Mouse (Mus musculus): Measurements from ENCODE around the gene Spint5. TPM values are rescaled to one million over a fixed set of nuclear protein-coding genes. Genes with fewer than 3 reads are reported as not detected.

The Spint5 gene
- polyA plus RNA-seq, 1 experiment from 2014 or later, result not detected

- ATAC-seq (ENCODE audit: low read depth), result no peak
- no peaks in the 10 kb centered on the region for H3K4me1 ChIP-seq (ENCODE audit: control insufficient read depth, insufficient read depth, low read length)
- no peak overlapping the region for H3K9ac ChIP-seq (replicated peaks; ENCODE audit: low read depth, low read length)
- no peaks in the 10 kb centered on the region for H3K9me3 ChIP-seq (ENCODE audit: control insufficient read depth, low read length)
- H3K27ac ChIP-seq (ENCODE audit: low read depth, low read length), result no peak overlapping the region
- H3K4me2 ChIP-seq (ENCODE audit: low read depth, low read length), result no peak overlapping the region
- H3K4me3 ChIP-seq (ENCODE audit: low read depth, low read length), result no peak overlapping the region
- H3K27me3 ChIP-seq (ENCODE audit: control insufficient read depth, insufficient read depth, low read length), result no peaks in the 10 kb centered on the region
- H3K36me3 ChIP-seq (ENCODE audit: control insufficient read depth, insufficient read depth, low read length), result peaks cover 49% of the 10 kb centered on the region
- 99% methylated on average over 4 of the region's 4 CpGs for WGBS
Observed at GRCm38 (mm10) chr2:164761971-164762370, 46.9 kb downstream of the Spint5 start.

DNA sequence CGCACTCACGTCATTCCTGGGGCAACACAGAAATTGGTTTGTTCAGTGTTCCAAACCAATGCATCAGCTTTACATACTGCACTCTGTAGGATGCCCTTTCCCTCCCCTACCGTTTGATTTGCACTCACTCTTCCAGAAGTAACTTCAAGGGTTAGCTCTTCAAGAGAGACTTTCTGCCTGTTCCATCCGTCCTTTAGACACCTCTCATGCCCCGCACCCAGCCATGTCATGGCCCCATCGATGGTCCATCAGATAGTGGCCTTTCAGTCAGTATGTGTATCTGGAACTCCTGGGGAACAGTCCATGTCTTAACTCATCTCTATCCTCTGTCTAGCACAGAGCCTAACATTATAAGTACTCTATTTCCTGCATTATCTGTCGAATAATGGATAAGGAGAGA lies 47.5 kb downstream of the Spint5 start:
- no peak for ATAC-seq (ENCODE audit: low read depth)
- no peak overlapping the region for H3K4me2 ChIP-seq (ENCODE audit: low read depth, low read length)
- H3K36me3 ChIP-seq (ENCODE audit: control insufficient read depth, insufficient read depth, low read length), result peaks cover 51% of the 10 kb centered on the region
- H3K27me3 ChIP-seq (ENCODE audit: control insufficient read depth, insufficient read depth, low read length), result no peaks in the 10 kb centered on the region
- H3K4me3 ChIP-seq (ENCODE audit: low read depth, low read length), result no peak overlapping the region
- no peaks in the 10 kb centered on the region for H3K9me3 ChIP-seq (ENCODE audit: control insufficient read depth, low read length)
- H3K27ac ChIP-seq (ENCODE audit: low read depth, low read length), result no peak overlapping the region
- H3K4me1 ChIP-seq (ENCODE audit: control insufficient read depth, insufficient read depth, low read length), result no peaks in the 10 kb centered on the region
- H3K9ac ChIP-seq (replicated peaks; ENCODE audit: low read depth, low read length), result no peak overlapping the region
- 90% methylated on average over 7 of the region's 7 CpGs for WGBS

- no peak for ATAC-seq (ENCODE audit: low read depth)
- no peaks in the 10 kb centered on the region for H3K9me3 ChIP-seq (ENCODE audit: control insufficient read depth, low read length)
- WGBS, result 88% methylated on average over 3 of the region's 3 CpGs
Observed at GRCm38 (mm10) chr2:164765841-164766240, 50.7 kb downstream of the Spint5 start.

More at GRCm38 (mm10) chr2:164765841-164766240, 50.7 kb downstream of the Spint5 start:
- Histone ChIP-seq H3K27me3 (ENCODE audit: control insufficient read depth, insufficient read depth, low read length) (no peaks in the 10 kb centered on the region), H3K4me3 (ENCODE audit: low read depth, low read length) (no peak overlapping the region), H3K4me1 (ENCODE audit: control insufficient read depth, insufficient read depth, low read length) (peaks cover 10% of the 10 kb centered on the region), H3K9ac (replicated peaks; ENCODE audit: low read depth, low read length) (no peak overlapping the region), H3K4me2 (ENCODE audit: low read depth, low read length) (no peak overlapping the region), H3K36me3 (ENCODE audit: control insufficient read depth, insufficient read depth, low read length) (peaks cover 41% of the 10 kb centered on the region), H3K27ac (ENCODE audit: low read depth, low read length) (no peak overlapping the region)

Other genes starting within 250 kb of the Spint5 start
- gene Trp53tg5, start 241.6 kb upstream of the Spint5 start, polyA plus RNA-seq (2014; fragmentation: Nextera tagmentation; extraction: Ambion mirVana), result not detected in 2 replicates
- 13.7 and 15.6 TPM in 2 replicates for gene Dbndd2, start 229.2 kb upstream of the Spint5 start, polyA plus RNA-seq (2014; fragmentation: Nextera tagmentation; extraction: Ambion mirVana)
- 96.6 and 118 TPM in 2 replicates for gene Pigt, start 217.8 kb upstream of the Spint5 start, polyA plus RNA-seq (2014; fragmentation: Nextera tagmentation; extraction: Ambion mirVana)
- 0.76 and 1.4 TPM in 2 replicates for gene Wfdc2, start 152.9 kb upstream of the Spint5 start, polyA plus RNA-seq (2014; fragmentation: Nextera tagmentation; extraction: Ambion mirVana)
- not detected in 2 replicates for gene Spint3, start 141.8 kb upstream of the Spint5 start, polyA plus RNA-seq (2014; fragmentation: Nextera tagmentation; extraction: Ambion mirVana)
- not detected in 2 replicates for gene Wfdc6a, start 129.9 kb upstream of the Spint5 start, polyA plus RNA-seq (2014; fragmentation: Nextera tagmentation; extraction: Ambion mirVana)
- gene Eppin, start 121.7 kb upstream of the Spint5 start, polyA plus RNA-seq (2014; fragmentation: Nextera tagmentation; extraction: Ambion mirVana), result not detected in 2 replicates
- not detected in 2 replicates for gene Wfdc6b, start 101.8 kb upstream of the Spint5 start, polyA plus RNA-seq (2014; fragmentation: Nextera tagmentation; extraction: Ambion mirVana)
- gene Wfdc8, start 101.7 kb upstream of the Spint5 start, polyA plus RNA-seq (2014; fragmentation: Nextera tagmentation; extraction: Ambion mirVana), result not detected in 2 replicates
- not detected in 2 replicates for gene Wfdc16, start 76.5 kb upstream of the Spint5 start, polyA plus RNA-seq (2014; fragmentation: Nextera tagmentation; extraction: Ambion mirVana)
- gene Wfdc10, start 59.3 kb upstream of the Spint5 start, polyA plus RNA-seq (2014; fragmentation: Nextera tagmentation; extraction: Ambion mirVana), result not detected in 2 replicates
- not detected in 2 replicates for gene Wfdc9, start 58.7 kb upstream of the Spint5 start, polyA plus RNA-seq (2014; fragmentation: Nextera tagmentation; extraction: Ambion mirVana)
- not detected in 2 replicates for gene Wfdc11, start 41.2 kb upstream of the Spint5 start, polyA plus RNA-seq (2014; fragmentation: Nextera tagmentation; extraction: Ambion mirVana)
- not detected in 2 replicates for gene Wfdc13, start 30.2 kb upstream of the Spint5 start, polyA plus RNA-seq (2014; fragmentation: Nextera tagmentation; extraction: Ambion mirVana)
- gene Spint4, start 16.8 kb upstream of the Spint5 start, polyA plus RNA-seq (2014; fragmentation: Nextera tagmentation; extraction: Ambion mirVana), result not detected in 2 replicates
- 0.77 and 1.2 TPM in 2 replicates for gene Wfdc3, start 30.6 kb downstream of the Spint5 start, polyA plus RNA-seq (2014; fragmentation: Nextera tagmentation; extraction: Ambion mirVana)
- 49.0 and 56.0 TPM in 2 replicates for gene Dnttip1, start 30.7 kb downstream of the Spint5 start, polyA plus RNA-seq (2014; fragmentation: Nextera tagmentation; extraction: Ambion mirVana)
- gene Ube2c, start 54.6 kb downstream of the Spint5 start, polyA plus RNA-seq (2014; fragmentation: Nextera tagmentation; extraction: Ambion mirVana), result 30.6 and 38.9 TPM in 2 replicates
- gene Tnnc2, start 64.7 kb downstream of the Spint5 start, polyA plus RNA-seq (2014; fragmentation: Nextera tagmentation; extraction: Ambion mirVana), result 1.9 and 6.4 TPM in 2 replicates
- 31.6 and 41.1 TPM in 2 replicates for gene Snx21, start 70.5 kb downstream of the Spint5 start, polyA plus RNA-seq (2014; fragmentation: Nextera tagmentation; extraction: Ambion mirVana)
- 21.0 and 24.2 TPM in 2 replicates for gene Acot8, start 89.6 kb downstream of the Spint5 start, polyA plus RNA-seq (2014; fragmentation: Nextera tagmentation; extraction: Ambion mirVana)
- 16.9 and 19.0 TPM in 2 replicates for gene Zswim3, start 89.8 kb downstream of the Spint5 start, polyA plus RNA-seq (2014; fragmentation: Nextera tagmentation; extraction: Ambion mirVana)
- 28.1 and 29.3 TPM in 2 replicates for gene Zswim1, start 107.4 kb downstream of the Spint5 start, polyA plus RNA-seq (2014; fragmentation: Nextera tagmentation; extraction: Ambion mirVana)
- 0.27 TPM in 1 of 2 replicates, not detected in the other for gene Spata25, start 113.2 kb downstream of the Spint5 start, polyA plus RNA-seq (2014; fragmentation: Nextera tagmentation; extraction: Ambion mirVana)
- 81.2 and 102 TPM in 2 replicates for gene Ctsa, start 117.6 kb downstream of the Spint5 start, polyA plus RNA-seq (2014; fragmentation: Nextera tagmentation; extraction: Ambion mirVana)
- gene Neurl2, start 118.2 kb downstream of the Spint5 start, polyA plus RNA-seq (2014; fragmentation: Nextera tagmentation; extraction: Ambion mirVana), result 5.8 and 7.2 TPM in 2 replicates
- 59.0 and 136 TPM in 2 replicates for gene Pltp, start 142.4 kb downstream of the Spint5 start, polyA plus RNA-seq (2014; fragmentation: Nextera tagmentation; extraction: Ambion mirVana)
- gene Pcif1, start 164.0 kb downstream of the Spint5 start, polyA plus RNA-seq (2014; fragmentation: Nextera tagmentation; extraction: Ambion mirVana), result 78.0 and 82.1 TPM in 2 replicates
- 14.3 and 14.5 TPM in 2 replicates for gene Zfp335, start 196.5 kb downstream of the Spint5 start, polyA plus RNA-seq (2014; fragmentation: Nextera tagmentation; extraction: Ambion mirVana)
- 13.8 and 22.2 TPM in 2 replicates for gene Mmp9, start 225.5 kb downstream of the Spint5 start, polyA plus RNA-seq (2014; fragmentation: Nextera tagmentation; extraction: Ambion mirVana)
- gene Slc12a5, start 245.5 kb downstream of the Spint5 start, polyA plus RNA-seq (2014; fragmentation: Nextera tagmentation; extraction: Ambion mirVana), result 51.5 and 68.8 TPM in 2 replicates